Mouse (Mus musculus) left cerebral cortex, adult 18-20 months (tissue): ENCODE data around the gene Utrn. TPM values are rescaled to one million over a fixed set of nuclear protein-coding genes. Genes with fewer than 3 reads are reported as not detected.

Experiments used
- DNase-seq, 2 experiments: peaks; one replicate each; pipeline ENCODE4 v3.0.0; 2021 to 2022; ENCODE audit warnings: low spot score in 2 of 2, mixed read lengths in 1 of 2
- total RNA-seq, 2 experiments: library from RNA; stranded (reverse); gene quantifications; 2 replicates each; pipeline ENCODE4 v1.2.3; 2021

Utrn gene
- total RNA-seq, 2 experiments from 2014 or later, result 61.6 to 69.4 TPM

DNA sequence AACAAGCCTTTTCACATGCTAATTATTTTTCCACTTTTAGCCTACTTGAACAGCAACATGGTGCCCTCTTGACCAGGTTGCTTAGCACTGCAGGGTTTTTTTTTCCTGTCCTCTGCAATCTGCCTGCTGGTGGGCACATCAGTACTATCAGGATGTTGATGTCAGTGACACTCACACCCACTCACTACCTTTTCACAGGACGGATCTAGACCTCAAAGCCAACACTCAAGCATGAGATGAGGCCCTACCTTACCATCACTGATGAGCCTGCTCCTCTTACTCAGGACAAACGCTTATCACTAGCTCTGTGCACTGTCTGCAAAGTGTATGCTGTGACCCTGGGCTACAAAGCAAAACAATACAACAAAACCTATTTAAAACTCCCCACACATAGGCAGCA lies 63.3 kb downstream of the Utrn start:
- no peak for DNase-seq

DNA sequence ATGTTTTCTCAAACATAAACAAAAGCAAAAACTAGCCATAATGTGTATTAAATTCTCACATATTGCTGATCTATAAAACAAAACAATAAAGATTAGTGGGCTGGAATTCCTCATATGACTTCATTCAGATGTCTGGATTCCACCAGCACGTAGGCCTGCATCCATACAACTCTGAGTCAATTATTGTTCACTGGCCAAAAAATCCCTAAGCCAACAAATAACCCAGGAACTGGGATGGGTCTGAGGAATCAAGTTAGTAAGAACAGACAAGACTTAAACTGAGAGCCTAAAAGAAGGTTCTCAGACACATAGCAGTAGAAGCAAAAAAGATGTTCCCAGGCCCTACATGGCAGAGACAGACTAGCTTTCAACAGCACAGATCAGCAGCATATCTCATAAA lies 65.2 kb downstream of the Utrn start:
- no peak for DNase-seq

DNA sequence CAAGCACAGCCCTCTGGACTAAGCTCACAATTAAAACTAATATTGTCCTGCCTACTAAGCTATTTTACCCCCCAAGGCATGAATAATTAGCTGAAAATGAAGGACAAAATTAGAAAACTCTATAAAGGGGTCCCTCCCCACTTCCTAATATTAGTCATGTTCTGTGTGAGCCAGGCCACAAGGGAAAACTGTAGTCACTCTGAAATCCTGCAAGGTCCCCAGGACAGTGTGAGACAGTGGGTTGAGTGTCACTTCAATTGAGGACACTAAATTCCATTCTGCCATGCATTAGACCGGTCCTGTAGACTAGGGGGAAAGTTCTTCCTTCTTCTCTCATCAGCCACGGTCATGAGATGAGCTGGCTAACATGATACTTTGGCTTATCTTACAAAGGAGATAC lies 69.7 kb downstream of the Utrn start:
- DNase-seq, result no peak

DNA sequence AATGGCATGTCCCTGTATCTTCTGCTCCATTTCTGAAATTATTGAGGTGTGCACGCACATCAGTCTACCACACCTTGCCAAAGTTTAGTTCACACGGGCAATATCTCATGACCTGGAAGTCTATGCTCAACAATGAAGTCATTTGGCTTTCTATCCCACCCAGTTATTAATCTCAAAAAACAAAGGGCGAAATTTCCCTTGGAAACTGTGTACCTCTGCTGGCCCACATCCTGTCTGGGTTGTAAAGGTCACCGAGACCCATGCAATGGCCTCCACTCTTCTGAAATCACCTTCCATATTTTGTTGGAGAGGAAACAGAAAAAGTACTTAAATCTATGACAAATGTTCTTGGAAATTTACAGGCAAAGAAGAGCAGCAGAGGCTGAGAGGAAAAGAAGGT lies 70.9 kb downstream of the Utrn start:
- DNase-seq, result no peak

DNA sequence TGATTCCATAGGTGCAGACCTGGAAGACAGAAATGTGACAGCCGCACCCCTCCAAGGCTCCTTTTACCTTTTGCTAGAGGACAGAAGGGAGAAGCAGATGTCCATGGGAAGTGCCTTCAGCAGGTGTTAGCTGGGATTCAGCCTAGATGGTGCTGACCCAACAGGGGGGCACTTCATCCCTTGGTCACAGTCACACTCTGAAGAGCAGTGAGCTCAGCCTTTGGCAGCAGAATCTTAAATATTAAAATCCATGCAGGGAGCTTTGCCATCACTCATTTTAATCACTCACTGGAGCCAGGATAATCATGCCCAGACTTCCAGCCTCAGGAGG lies 72.7 kb downstream of the Utrn start:
- DNase-seq, result no peak

DNA sequence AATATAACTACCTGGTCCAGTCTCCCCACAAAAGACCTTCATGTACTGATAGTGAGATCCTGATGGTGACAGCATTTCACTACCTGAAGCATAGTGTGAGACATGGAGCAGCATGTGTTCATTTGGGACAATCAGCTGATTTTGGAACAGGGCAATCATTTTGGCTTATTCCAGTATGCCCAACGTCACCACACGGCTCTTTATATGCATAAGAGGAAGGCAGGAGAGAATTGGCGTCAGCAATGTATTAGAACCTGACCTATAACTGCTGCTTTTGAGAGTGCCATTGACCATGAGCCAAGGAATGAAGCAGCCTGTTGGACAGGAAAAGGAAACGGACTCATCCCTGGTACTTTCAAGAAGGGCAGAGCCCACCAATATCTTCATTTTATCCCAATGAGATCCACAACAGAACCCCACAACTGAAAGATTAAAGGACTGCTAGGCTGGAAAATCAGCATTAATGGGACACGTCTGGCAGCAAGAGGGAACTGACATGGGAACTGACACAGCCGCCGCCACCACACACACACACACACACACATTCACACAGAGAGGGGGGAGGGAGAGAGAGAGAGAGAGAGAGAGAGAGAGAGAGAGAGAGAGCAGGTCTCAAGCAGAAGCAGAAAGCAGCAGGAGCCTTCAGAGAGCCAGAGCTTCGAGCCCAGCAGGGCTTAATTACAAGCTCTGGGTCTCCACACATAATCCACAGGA lies 73.2 kb downstream of the Utrn start:
- no peak for DNase-seq

DNA sequence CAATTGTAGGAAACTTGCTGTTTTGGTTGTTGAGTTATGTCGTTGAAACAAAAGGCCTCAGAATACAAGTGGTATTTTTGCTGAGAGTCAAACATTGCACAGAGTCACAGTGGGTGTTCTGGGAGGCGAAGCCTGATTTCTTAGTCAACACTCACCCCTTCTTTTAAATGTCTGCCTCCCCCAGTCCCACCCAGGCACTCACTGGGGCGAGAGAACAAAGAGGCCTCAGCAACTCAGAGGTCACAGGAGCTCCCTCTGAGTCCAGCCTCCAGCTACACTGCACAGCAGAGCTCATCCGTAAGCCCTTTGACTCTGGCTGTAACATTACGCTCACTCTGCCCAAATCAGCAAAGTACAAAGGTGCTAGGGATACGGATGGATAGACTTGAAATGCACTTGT lies 77.1 kb downstream of the Utrn start:
- no peak for DNase-seq

DNA sequence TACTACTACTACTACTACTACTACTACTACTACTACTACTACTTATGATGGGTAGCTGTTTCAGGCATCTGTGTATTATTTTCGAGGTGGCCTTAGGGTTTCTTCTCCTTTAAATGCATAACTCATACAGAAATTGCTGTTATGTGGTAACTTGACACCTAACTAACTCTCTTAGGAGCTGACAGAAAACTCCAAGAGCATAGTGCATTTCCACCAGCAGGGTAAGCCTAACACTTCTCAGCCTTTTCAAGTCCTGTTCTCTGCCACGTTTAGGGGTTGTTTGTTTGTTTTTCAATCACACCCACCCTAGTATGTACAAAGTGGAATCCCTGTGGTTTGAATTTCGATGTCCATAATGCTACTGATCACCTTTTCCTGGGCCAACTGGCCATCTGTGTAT lies 78.3 kb downstream of the Utrn start:
- DNase-seq, result no peak

DNA sequence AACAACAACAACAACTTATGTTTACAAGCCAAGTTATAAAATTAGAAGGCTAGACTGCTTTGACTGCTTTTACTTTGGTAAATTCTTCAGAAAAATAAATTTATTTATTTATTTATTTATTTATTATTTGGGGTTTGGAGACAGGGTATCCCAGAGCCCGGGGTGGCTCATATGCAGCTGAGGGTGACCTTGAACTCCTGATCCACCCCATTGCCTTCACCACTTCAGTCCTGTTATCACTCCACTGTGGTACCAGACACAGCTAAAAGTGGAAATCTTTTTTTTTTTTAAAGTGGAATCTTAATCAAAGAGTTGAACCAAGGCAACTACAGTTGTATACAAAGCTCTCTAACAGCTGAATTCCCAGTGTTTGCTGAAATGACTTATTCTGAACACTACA lies 80.6 kb downstream of the Utrn start:
- no peak for DNase-seq

DNA sequence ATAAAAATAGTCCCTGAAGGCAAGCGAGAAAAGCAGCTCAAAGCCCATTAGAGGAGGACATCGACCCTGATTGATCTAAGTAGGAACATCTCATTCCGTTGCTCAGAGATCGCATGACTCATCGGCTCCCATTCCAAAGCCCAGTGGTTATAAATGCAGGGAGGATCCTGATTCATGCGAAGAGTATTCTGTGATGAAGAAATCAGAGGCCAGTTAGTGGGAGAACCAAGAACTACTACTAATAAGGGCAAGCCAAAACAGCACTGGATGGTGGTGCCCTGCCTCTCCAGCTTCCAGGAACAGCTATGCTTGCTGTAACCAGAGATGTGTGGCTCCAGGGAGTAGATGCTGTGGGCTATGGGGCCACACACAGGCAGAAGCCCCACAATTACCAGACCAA lies 81.2 kb downstream of the Utrn start:
- DNase-seq, result no peak

DNA sequence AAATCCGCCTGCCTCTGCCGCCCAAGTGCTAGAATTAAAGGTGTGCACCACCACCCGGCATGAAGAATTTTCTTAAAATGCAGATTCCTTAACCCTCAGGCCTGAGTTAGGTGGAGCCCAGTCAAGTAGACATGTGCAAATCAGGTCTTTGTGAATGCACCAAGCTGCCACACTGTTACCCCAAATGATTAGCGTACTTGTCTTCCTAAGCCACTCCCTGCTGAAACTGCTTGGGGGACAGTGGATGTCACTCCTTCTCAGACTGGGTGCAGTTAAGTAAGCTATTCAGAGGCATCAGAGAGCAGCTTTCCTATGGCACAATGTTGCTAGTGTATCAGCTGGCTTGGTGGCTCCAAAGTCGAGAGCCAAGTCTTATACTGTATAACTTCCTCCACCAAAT lies 83.9 kb downstream of the Utrn start:
- no peak for DNase-seq

DNA sequence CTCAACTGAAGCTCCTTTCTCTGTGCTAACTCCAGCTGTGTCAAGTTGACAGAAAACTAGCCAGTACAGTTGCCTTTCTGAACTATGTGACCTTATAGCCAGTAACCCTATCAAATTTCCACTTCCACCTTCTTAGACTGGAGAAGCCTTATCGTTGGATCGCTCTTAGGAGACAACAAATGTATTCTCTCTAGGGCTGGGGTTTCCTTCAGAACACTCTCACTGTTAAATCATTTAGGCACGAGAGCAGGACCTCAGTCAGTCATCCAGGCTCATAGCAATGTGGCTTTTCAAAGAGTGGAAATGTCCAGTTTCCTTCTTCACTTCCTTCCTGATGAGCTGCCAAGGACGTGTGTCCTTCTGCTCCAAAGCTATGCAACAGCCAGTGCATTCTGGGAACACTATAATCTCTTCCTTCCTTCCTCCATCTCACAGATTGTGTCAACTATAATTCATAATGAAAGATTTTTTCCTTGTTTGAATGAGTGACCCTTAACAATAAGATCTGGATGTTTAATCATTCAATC lies 87.7 kb downstream of the Utrn start:
- DNase-seq, result no peak

DNA sequence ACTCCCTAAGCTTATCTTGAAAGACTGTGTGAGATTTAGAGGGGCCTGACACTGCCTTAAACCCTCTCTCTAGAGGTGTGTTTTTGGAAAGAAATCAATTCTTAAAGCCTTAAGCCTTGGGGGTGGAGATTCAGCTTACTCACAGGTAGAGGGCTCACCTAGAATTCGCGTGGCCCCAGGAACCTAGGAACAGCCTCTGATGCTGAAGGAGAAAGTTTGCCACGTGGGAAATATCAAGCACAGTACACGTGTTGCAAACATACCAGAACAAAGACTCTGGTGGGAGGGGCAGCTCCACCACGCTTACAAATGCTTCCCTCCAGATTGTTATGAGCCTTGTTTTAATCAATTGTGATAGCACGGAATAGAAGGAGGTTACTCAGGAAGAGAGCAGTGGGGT lies 96.0 kb downstream of the Utrn start:
- no peak for DNase-seq

DNA sequence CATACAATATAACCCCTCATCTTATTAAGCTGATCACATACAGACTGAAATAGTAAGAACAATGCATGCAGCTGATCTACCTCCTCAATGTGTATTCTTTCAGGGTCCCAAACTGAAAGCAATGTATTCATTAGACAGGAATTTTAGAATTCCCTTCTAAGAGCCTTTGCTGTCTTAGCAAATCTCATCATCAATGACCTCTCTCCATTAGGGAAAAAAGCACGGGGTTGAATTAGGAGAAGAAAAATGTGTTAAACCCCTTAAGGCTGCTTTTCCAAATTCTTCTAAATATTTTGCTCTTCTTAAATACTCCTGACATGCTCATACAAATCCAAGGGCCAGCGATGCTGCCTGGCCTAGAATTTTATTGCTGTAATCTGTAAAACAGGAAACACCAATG lies 97.7 kb downstream of the Utrn start:
- no peak for DNase-seq

DNA sequence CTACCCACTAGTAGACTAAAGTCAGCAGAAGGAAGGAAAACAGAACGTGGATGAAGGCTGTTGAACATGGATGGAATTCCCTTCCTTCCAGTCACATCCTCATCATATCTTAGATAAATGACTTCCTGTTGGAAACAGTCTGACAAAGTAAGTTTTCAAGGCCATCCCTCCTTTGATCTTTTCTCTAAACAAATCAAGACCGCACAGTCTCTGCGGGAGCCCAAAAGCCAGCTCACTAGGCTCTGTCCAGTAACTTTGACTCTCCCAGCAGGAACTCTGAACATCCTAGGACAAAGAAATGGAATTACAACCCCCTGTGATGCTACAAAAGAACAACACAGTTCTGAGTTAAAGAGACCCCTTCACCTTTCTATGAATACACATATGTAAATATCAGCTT lies 106.5 kb downstream of the Utrn start:
- no peak for DNase-seq

DNA sequence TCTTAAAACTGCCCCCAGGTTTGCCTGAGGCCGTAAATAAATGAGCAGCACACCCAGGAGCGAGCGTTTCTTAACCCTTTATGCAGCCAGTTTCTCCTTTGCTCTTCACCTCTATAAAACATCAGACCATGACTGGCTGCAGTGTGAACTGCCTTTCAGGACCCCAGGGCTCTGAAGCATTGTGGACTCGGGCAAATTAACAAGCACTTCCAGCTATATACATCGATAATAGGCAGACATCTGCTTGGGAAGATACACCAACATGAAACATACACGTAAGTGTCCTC lies 110.5 kb downstream of the Utrn start:
- DNase-seq, result no peak

DNA sequence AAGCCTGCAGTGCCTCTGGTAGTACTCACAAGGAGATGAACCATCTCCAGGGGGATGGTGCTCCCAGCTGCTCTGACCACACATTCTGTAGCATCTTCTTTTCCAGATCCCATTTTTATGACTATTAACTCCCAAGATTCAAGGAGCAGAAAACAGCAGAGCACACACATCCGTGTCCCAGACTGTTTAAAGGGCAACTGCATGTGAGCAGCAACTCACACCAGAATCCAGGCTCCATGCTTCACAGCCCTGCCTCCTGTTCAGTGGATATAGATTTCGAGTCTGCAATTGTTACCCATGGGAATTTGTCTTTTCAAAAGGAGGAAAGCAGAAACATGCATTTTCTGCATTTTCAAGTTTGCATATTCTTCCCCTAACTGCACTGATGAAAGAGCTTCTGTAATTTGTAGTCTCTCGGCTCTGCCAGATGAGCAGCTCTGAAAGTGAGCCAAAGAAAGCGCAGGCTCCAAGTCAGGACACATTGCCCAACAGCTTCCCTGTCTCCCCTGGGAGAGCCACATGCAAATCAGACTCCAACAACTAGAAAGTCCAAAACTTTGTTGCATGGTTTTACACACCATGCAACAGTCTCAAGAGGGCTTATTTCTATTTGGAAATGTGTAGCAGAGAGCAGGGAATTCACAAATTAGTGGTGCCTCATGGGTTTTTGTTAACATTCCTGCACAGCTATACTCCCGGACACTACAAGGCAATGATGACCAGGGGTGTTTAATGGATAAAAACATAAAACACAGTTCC lies 111.0 kb downstream of the Utrn start:
- peak in 1 of 2 experiments; percentile 18 for DNase-seq

DNA sequence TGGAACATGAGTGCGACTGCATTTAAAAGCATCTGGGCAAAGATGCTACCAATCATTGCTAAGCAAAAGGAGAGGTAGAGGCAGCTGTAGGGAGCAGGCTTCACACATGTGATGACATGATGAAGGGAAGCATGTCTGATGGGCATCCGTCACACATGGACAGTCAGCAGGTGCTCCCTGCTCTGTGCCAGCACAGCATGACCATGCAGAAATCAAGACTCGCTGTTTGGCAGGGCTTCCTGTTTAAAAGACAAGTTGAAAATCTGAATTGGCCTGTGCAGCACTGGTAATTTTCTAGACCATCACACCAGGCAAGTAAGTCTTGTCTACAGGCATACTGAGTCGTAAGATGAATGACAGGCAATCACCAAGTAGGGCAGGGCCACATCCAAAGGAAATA lies 112.5 kb downstream of the Utrn start:
- no peak for DNase-seq

DNA sequence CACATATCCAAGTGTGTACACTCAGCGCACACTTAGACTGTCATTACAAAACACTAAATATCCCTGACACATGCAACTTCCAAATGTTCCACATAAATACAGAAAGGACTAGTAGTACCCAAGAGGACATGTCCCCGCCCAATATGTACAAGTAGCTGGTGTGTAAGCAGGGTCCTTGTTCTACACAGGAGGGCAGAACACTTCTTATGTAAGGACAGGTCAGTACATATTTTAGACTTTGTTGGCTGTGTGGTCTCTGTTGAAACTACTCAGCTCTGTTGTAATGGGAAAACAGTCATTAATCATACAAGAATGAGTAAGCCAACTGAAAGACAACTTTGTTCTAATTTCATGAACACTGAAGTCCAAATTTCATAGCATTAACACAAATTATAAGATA lies 114.3 kb downstream of the Utrn start:
- DNase-seq, result no peak

DNA sequence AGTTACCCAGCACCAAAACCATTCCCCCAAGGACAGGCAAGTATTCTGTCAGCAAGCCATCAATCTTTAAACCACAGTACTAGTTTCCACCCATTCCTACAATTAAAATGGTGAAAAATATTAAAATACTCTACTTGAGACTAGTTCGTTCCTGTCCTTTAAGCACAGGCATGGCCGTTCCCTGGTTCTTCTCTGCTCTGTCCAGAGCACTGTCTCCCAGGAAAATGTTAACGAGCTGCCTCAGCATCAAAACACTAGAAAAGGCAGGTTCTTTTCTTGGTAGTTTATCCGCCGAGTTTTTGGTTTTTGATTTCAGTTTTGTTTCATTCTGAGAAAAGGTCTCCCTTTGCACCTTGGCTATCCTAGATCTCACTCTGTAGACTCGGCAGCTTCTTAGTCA lies 115.0 kb downstream of the Utrn start:
- no peak for DNase-seq

DNA sequence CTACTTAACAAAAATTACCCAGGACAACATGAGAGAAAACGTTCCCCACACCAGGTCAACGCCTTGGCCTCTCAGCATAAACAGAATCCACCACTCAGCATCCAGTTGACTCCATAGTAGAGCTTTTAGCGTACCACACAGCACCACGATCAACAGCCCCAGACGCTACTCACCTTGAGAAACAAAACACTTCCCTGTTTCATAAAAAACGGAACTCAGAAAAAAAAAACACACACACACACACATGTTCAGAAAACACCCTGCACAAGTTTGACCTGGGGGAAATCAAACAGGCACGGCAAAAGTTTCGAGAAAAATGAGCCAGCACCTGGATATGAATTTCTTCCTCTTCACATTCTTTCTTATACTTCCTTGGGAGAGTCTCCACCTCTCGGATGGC lies 125.4 kb downstream of the Utrn start:
- no peak for DNase-seq

DNA sequence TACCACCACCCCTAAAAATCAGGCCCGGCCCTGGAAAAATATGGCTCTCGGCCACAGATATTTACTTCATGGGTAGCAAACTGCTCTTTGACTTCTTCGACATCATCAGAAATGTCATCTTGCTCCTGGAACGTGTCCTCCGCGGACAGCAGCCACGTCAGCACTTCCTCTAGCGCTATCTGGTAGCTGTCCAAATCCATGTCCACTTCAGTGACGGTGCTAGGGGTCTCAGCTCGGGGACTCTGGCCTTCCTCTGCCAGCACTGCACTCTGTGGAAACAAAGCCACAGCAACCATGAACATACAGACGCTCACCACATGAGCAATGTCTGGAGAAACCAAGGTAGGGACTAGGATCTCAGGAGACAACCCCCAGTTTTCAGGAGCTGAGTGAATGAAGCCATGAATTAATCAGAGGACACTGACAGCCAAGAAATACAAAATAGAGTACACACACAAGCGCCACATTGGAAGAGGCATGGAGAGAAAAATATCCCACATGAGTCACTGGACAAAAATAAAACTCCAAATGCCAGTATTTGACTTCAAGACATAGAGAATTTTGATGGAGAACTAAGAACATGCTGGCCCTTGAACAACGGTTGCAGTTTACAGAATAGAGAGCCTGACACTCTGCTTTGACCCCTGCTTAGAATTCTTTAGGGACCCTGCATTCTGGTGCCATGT lies 129.7 kb downstream of the Utrn start:
- DNase-seq, result no peak

DNA sequence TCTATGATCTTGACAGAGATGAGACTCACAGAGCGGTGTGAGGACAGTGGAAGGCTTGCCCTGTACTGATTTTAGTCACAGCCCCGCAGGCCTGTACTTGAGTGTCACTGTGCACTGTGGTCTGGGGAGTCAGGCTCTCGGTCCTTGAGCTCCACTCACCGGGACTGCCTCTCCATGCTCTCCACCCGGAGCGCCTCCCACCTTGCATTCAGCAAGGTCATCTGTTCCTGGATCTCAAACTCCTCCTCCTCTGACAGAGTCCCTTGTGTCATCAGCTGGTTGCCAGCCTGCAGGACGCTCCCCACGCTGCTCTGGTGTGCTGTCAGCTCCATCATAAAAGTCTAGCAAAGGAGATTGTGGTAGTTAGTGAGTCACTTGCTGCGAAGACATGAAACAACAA lies 131.2 kb downstream of the Utrn start:
- no peak for DNase-seq
